Mouse (Mus musculus) liver, postnatal 0 days (tissue): ENCODE measurements at regions not wholly inside any gene's neighbourhood (a gene's known extent, or its start where the extent isn't known, plus 50 kb on each side); places are given as distances from the start of the nearest gene placed in this dataset.

Source experiments
- CTCF ChIP-seq: sonication (generic); IDR thresholded peaks from 2 replicates; pipeline ENCODE4 v1.5.1; 2016; ENCODE audit warnings: antibody characterized with exemption, low read depth
- EP300 ChIP-seq: IDR thresholded peaks from 2 replicates; pipeline ENCODE4 v1.6.1; 2016; ENCODE audit warnings: antibody characterized with exemption, low read depth, mild to moderate bottlenecking

- TF ChIP-seq CTCF: no peak
- TF ChIP-seq EP300: no peak
These were observed 609.3 kb upstream of the Gm19410 start for GRCm38 (mm10) chr8:35156272-35156671.
